Mouse (Mus musculus) limb, embryonic 10.5 days (tissue): Measurements from ENCODE around the gene Hipk3. TPM values are rescaled to one million over a fixed set of nuclear protein-coding genes. Genes with fewer than 3 reads are reported as not detected.
A peak's percentile ranks its signal among the peaks of the same experiment; 100 is the strongest.

Source experiments
- DNase-seq: peaks from one replicate; pipeline ENCODE4 v3.0.0-alpha.2; 2017; ENCODE audit warnings: low spot score
- H3K27ac ChIP-seq: fragments of 300-500 bp; sonication (generic); 2 replicates; pipeline ENCODE4 v1.5.1; 2016; ENCODE audit warnings: mild to moderate bottlenecking
- H3K27me3 ChIP-seq: fragments of 300-500 bp; sonication (generic); 2 replicates; pipeline ENCODE4 v1.6.1; 2016; ENCODE audit warnings: low read depth, mild to moderate bottlenecking; ENCODE audit not compliant: poor library complexity, severe bottlenecking
- H3K36me3 ChIP-seq: fragments of 300-500 bp; sonication (generic); 2 replicates; pipeline ENCODE4 v1.6.1; 2016; ENCODE audit warnings: mild to moderate bottlenecking, moderate library complexity
- H3K4me1 ChIP-seq: fragments of 300-500 bp; sonication (generic); 2 replicates; pipeline ENCODE4 v1.6.1; 2016
- H3K4me3 ChIP-seq: fragments of 300-500 bp; sonication (generic); 2 replicates; pipeline ENCODE4 v1.5.1; 2016; ENCODE audit warnings: mild to moderate bottlenecking, moderate library complexity
- H3K9me3 ChIP-seq: fragments of 300-500 bp; sonication (generic); replicated peaks from 2 replicates; pipeline ENCODE4 v1.6.1; 2016; ENCODE audit warnings: mild to moderate bottlenecking
- WGBS: fragments of 180-500 bp; shearing (Covaris S2); methylation state at CpG from one replicate; pipeline ENCODE4 v1.1.7; 2016; 5-methylcytosine and 5-hydroxymethylcytosine counted together
- polyA plus RNA-seq: library from polyadenylated mRNA; unstranded; fragments of >200 nt; fragmentation: Nextera tagmentation; extraction: Ambion mirVana; gene quantifications from 2 replicates; pipeline ENCODE4 v1.2.1, GENCODE M21; 2016

The Hipk3 gene
- polyA plus RNA-seq, 1 experiment from 2014 or later: 10.7 TPM

DNA sequence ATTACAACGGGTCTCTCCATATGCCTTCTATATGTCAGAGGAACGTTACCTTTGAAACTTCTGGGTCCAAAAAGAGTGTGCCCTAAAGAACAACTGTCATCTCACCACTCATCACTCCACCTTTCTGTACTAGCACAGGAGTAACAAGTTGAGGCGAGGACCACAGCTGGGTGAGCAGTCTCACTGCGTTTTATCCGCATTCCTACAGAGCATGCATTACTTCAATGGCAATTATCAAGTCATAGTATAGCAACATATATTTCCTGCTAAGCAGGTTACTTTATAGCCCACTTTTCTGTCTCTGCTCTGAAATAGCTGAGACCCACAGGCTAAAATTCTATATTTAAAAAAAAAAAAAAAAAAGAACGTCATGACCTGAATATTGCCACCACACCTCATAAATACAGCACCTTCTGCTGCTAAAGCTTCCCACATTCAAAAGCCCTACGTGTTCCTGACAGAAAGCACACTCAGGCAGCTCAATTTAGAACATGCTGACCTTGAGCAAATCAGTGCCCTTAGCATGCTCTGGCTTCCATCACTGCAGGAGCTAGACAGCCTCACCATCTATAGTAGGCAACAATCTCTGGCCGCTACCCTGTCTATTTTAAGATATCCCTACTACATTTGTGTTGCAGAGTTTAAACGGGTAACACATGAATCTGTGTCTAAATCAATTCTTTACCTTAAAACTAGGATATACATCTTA, 27.2 kb downstream of the Hipk3 start:
- 58% methylated on average over 9 of the region's 9 CpGs for WGBS
- Histone ChIP-seq H3K4me3 (no peak overlapping the region), H3K27me3 (no peaks in the 10 kb centered on the region), H3K9me3 (no peaks in the 10 kb centered on the region), H3K36me3 (peaks cover 12% of the 10 kb centered on the region), H3K4me1 (peaks cover 20% of the 10 kb centered on the region), H3K27ac (no peak overlapping the region)
- peak; percentile 58 for DNase-seq

DNA sequence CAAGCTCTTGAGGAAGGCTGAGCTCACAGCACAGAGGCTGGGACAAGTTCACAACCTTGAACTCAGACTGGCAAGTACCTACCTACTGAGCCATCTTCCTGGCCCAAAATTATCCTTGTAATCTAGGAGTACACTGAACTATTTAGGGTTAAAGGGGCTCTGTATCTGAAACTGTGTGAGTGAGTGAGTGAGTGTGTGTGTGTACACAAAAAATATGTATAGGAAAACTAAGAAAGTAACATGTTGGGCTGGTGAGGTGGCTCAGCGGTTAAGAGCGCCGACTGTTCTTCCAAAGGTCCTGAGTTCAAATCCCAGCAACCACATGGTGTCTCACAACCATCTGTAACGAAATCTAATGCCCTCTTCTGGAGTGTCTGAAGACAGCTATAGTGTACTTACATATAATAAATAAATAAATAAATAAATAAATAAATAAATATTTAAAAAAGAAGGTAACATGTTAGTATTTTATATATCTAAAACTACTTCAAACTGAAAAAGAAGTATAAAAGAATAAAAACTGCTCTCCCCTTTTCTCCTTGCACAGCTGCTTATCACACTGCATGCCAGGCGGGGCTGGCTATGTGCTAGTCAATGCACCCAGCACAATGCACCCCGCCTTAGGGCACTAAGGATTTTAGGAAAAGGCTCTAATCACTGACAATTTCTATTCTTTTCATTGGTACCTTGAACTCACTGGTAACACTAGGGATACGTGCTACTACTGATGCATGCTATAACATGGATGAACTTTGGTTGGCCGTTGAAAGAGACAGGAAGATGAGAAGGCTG, 28.4 kb downstream of the Hipk3 start:
- peaks cover 6% of the 10 kb centered on the region for H3K36me3 ChIP-seq
- H3K27me3 ChIP-seq: no peaks in the 10 kb centered on the region
- WGBS: 95% methylated on average over 8 of the region's 8 CpGs
- H3K9me3 ChIP-seq: no peaks in the 10 kb centered on the region
- no peak for DNase-seq
- H3K4me1 ChIP-seq: peaks cover 20% of the 10 kb centered on the region
- no peak overlapping the region for H3K4me3 ChIP-seq
- H3K27ac ChIP-seq: no peak overlapping the region

DNA sequence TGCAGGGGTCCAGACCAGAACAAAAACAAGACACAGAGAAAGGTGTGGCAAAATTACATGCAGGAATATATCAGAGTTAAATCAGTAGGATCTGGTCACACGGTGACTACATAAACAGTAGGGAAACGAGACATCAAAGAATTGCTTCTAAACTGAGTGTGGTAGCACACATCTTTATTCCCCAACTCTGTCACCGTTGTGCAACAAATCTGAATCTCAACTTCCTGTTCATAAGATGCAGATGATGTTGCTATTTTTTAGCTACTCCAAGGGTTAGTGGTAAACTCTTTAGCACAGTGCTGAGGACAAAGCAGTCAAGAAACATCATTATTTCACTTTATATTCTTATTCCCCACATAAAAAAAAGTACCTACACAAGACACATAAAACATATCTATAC, 34.2 kb downstream of the Hipk3 start:
- Histone ChIP-seq H3K27me3 (no peaks in the 10 kb centered on the region), H3K36me3 (peaks cover 2% of the 10 kb centered on the region; the same call in 1 of the 2 replicates), H3K9me3 (no peaks in the 10 kb centered on the region), H3K4me3 (no peak overlapping the region), H3K27ac (no peak overlapping the region), H3K4me1 (peaks cover 17% of the 10 kb centered on the region)
- WGBS: 58% methylated on average over 3 of the region's 3 CpGs
- DNase-seq: no peak

DNA sequence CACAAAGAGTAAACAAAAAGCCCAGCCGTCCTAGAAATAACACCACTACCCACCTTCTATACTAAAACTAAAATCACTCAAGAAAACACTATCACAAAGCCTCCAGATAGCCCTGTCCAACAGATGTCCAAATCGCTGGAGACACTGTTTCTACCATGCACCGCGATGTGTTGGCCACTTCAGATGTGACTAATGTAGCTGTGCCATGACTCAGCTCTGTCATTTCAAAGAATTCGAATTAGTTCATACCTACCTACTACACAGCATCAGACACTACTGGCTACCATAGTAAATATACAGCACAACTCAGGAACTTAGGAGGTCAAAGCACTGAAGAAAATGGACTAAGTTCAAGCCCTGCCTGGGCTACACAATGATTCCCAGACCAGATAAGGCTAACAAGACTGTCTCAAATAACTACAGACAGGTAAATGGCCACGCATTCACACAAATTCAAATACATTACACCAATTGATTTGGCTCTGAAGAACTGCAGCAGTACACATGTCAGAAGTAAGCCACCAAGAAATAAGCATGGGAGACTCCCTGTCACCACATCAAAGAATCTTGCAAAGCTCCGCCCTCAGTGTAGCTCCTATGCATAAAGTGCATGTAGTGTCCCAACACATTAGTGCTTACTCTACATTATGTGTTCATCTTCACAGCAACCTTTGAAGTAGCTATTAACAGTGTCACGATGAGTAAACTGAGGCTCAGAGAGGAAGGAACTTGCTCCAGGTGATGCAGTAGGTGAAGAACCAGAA, 35.5 kb downstream of the Hipk3 start:
- Histone ChIP-seq H3K27ac (no peak overlapping the region), H3K27me3 (no peaks in the 10 kb centered on the region), H3K36me3 (peaks cover 2% of the 10 kb centered on the region; the same call in 1 of the 2 replicates), H3K9me3 (no peaks in the 10 kb centered on the region), H3K4me3 (no peak overlapping the region), H3K4me1 (peaks cover 17% of the 10 kb centered on the region)
- 91% methylated on average over 8 of the region's 8 CpGs for WGBS
- DNase-seq: no peak

DNA sequence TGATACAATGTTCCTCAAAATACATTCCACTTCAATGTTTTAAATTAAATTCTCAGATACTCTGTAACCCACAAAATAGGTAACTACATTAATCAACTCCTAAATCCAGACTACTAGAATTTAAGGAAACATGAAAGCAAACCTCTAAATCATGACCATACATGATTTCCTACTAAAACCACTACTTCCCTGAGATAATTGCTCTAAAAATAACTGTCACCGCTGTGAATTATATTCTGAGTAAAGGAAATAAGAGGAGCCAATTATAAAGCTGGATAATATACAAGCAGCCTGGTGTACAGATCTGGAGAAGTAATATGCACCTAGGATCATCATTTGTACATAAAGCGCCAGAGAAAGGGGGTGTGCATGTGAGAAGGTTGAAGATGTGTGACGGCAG, 37.1 kb downstream of the Hipk3 start:
- H3K27ac ChIP-seq: no peak overlapping the region
- H3K4me3 ChIP-seq: no peak overlapping the region
- no peaks in the 10 kb centered on the region for H3K9me3 ChIP-seq
- H3K4me1 ChIP-seq: peaks cover 17% of the 10 kb centered on the region
- no peak for DNase-seq
- no peaks in the 10 kb centered on the region for H3K36me3 ChIP-seq
- WGBS: 87% methylated on average over 3 of the region's 3 CpGs
- no peaks in the 10 kb centered on the region for H3K27me3 ChIP-seq

DNA sequence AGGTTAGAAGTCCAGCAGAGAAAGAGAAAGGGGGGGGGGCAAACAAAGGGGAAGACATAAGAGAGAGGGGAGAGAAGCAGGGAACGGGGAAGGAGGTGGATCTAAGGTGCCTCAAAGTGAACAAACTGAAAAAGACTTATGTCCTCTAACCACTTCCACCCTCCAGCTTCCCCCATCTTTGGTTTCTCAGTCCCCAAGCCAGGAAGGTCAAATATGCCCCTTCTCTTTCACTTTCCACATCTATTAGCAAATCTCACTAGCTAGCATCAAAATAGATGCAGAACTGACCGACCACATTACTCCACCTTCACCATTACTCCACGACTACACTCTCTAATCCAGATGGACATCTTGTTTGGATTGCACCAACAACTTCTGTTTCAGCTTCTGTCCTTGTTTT, 43.6 kb downstream of the Hipk3 start:
- Histone ChIP-seq H3K4me1 (0 out of 2 replicates have a peak, but pooled peaks cover 3% of the 10 kb centered on the region), H3K36me3 (no peaks in the 10 kb centered on the region), H3K27ac (no peak overlapping the region), H3K9me3 (no peaks in the 10 kb centered on the region), H3K27me3 (no peaks in the 10 kb centered on the region), H3K4me3 (no peak overlapping the region)
- 88% methylated on average over 3 of the region's 3 CpGs for WGBS
- DNase-seq: no peak

DNA sequence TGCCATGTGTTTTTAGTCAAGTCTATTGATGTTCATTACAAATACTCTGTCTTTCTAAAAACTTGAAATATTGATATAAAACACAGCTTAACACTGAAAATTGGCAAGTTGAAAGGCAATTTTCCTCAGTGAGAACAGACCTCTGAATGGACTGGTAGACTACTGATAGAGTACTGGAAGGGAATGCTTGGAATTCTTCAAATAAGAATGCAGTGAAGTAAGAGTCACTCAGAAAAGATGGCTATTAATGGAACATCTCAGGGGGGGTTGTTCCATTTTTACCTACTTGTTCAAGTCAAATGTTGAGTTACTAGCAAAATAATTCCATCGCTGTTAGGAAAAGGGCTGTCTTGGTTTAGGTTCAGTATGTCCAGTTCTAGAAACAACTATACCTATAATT, 45.1 kb downstream of the Hipk3 start:
- Histone ChIP-seq H3K36me3 (no peaks in the 10 kb centered on the region), H3K9me3 (no peaks in the 10 kb centered on the region), H3K4me3 (no peak overlapping the region), H3K27ac (no peak overlapping the region), H3K4me1 (no peaks in the 10 kb centered on the region), H3K27me3 (no peaks in the 10 kb centered on the region)
- 98% methylated on average over 1 of the region's 1 CpGs for WGBS
- DNase-seq: no peak

DNA sequence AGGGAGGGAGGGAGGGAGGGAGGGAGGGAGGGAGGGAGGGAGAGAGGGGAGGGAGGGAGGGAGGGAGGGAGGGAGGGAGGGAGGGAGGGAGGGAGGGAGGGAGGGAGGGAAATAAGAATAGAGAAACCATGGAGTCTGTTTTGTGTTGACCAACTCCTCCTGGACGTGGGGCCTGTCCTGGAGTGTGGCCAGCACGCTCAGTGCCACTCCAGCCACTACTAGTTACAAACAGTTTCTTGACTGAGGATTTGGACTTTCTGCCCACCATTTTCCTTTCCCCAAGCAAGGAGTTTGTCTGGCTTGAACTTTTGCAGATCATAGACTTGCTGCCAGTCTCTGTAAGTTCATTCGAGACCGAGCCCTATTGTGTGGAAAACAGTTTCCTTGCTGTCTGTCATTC, 46.0 kb downstream of the Hipk3 start:
- H3K36me3 ChIP-seq: no peaks in the 10 kb centered on the region
- H3K27me3 ChIP-seq: no peaks in the 10 kb centered on the region
- no peak for DNase-seq
- no peaks in the 10 kb centered on the region for H3K4me1 ChIP-seq
- H3K27ac ChIP-seq: no peak overlapping the region
- H3K9me3 ChIP-seq: no peaks in the 10 kb centered on the region
- H3K4me3 ChIP-seq: no peak overlapping the region
- WGBS: 88% methylated on average over 4 of the region's 4 CpGs

DNA sequence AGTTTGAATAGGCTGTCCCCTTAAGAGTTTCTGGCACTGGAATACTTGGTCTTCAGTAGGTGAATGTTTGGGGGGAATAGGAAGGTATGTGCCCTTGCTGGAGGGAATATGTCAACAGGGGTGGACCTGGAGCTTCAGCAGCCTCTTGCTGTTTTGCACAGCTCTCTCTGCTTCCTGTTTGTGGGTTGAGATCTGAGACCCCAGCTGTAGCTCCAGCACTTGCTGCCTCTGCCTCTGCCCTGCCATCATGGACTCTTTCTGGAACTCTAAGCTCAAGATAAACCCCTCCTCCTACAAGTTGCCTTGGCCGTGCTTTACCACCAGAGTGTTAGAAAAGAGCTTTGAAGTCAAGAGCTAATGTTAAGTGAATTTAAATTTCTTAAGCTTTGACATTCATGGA, 48.2 kb downstream of the Hipk3 start:
- H3K27ac ChIP-seq: no peak overlapping the region
- no peak overlapping the region for H3K4me3 ChIP-seq
- H3K9me3 ChIP-seq: no peaks in the 10 kb centered on the region
- H3K27me3 ChIP-seq: no peaks in the 10 kb centered on the region
- peaks cover 10% of the 10 kb centered on the region for H3K36me3 ChIP-seq
- DNase-seq: no peak
- 47% methylated on average over 1 of the region's 1 CpGs for WGBS
- peaks cover 3% of the 10 kb centered on the region; the same call in 1 of the 2 replicates for H3K4me1 ChIP-seq

DNA sequence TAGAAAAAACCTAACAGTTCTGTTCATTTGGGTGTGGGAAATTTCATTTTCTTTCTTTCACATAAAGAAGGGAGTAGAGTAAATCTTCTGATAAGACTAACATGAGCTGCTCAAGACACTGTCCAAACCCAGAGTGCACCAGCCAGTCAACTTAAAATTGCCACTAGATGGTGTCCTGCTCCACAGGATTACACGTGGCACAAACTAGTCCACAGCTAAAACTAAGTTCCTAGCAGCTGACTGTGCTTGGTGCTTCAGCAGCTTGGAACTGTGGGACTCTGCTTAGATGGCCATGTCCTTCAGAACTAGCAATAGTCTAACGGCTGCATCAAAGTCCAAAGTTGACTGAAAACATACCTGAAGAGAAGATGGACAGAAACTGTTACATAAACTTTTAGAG, 49.5 kb downstream of the Hipk3 start:
- Histone ChIP-seq H3K9me3 (no peaks in the 10 kb centered on the region), H3K27ac (no peak overlapping the region), H3K27me3 (no peaks in the 10 kb centered on the region), H3K36me3 (peaks cover 17% of the 10 kb centered on the region), H3K4me1 (peaks cover 3% of the 10 kb centered on the region; the same call in 1 of the 2 replicates), H3K4me3 (no peak overlapping the region)
- DNase-seq: peak; percentile 42
- WGBS: 56% methylated on average over 2 of the region's 2 CpGs

DNA sequence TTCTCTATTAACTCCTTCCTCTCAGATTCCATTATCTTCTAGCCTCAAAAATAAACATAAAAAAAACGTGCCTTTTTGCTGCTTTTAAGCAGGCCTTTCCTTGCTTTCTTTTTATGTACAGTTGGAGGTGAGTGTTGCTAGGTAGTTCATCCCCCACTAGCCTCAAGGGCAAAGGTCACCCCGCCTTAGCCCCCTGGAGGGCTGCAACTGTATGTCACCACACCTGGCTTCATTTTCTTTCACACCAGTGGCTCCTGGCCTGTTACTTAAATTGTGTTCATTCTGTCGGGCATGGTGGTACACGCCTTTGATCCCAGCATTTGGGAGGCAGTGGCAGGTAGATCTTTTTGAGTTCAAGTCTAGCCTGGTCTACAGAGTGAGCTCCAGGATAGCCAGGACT, 51.9 kb downstream of the Hipk3 start:
- no peak overlapping the region for H3K4me3 ChIP-seq
- H3K27ac ChIP-seq: no peak overlapping the region
- 67% methylated on average over 4 of the region's 4 CpGs for WGBS
- no peaks in the 10 kb centered on the region for H3K9me3 ChIP-seq
- DNase-seq: no peak
- H3K36me3 ChIP-seq: peaks cover 31% of the 10 kb centered on the region
- H3K4me1 ChIP-seq: peaks cover 3% of the 10 kb centered on the region; the same call in 1 of the 2 replicates
- no peaks in the 10 kb centered on the region for H3K27me3 ChIP-seq

DNA sequence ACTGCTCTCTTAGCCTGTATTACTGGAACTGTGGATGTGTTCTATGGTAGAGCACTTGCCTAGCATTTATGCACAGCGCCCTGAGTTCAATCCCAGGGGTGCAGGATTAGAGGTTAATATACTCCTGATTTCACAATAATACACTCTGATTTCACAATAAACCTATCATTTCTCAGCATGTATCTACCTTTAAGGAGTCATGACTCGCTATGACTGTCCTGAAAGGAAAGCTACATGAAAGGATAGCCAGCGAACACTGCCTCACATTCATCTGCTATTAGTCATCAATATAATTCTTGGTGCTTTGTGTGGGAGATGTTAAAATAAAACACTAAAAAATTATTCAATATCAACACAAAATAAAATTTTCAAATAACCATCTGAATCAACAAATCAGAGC, 58.0 kb downstream of the Hipk3 start:
- DNase-seq: no peak
- 97% methylated on average over 3 of the region's 3 CpGs for WGBS

DNA sequence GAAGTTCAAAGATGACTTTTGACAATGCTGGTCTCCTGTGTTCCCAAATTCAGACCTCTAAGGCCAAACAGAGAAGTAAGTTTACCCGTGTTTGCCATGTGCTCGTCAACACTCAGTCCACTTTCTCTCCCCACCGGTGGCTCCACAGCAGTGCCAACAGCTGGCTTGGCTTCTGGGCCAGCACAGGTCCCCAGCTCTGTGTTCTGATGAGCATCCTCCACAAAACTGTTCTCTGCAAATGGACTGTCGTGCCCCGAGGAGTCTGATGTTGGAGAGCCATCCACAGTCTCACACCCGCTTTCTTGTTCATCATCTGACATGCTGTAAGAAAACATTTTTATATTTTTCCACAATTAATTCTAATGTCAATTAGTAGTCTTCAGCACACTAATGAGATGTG, 63.2 kb downstream of the Hipk3 start:
- Histone ChIP-seq H3K4me1 (no peaks in the 10 kb centered on the region), H3K36me3 (peaks cover 61% of the 10 kb centered on the region), H3K4me3 (no peak overlapping the region), H3K9me3 (no peaks in the 10 kb centered on the region), H3K27me3 (no peaks in the 10 kb centered on the region), H3K27ac (no peak overlapping the region)
- 93% methylated on average over 6 of the region's 6 CpGs for WGBS
- DNase-seq: no peak

More for the DNA sequence above, 58.0 kb downstream of the Hipk3 start:
- Histone ChIP-seq H3K36me3 (peaks cover 72% of the 10 kb centered on the region), H3K4me3 (no peak overlapping the region), H3K4me1 (no peaks in the 10 kb centered on the region), H3K27ac (no peak overlapping the region), H3K9me3 (no peaks in the 10 kb centered on the region), H3K27me3 (no peaks in the 10 kb centered on the region)
